Mouse (Mus musculus) neural tube, embryonic 13.5 days (tissue): Measurements from ENCODE around the gene Ifng. TPM values are rescaled to one million over a fixed set of nuclear protein-coding genes. Genes with fewer than 3 reads are reported as not detected.
"Not testable (repeated sequence)": the region's sequence is repeated elsewhere in the genome, so short reads cannot be mapped to it uniquely, and the experiment has no call there.

ENCODE experiments used
- ATAC-seq: fragments of 200-750 bp; cut with Nextera tagmentation; 2 replicates; pipeline ENCODE4 v1.8.0; 2017; ENCODE audit warnings: low read depth, mild to moderate bottlenecking, moderate TSS enrichment, moderate library complexity
- H3K27ac ChIP-seq: fragments of 300-500 bp; sonication (generic); replicated peaks from 2 replicates; pipeline ENCODE4 v1.5.1; 2015; ENCODE audit warnings: moderate library complexity, mild to moderate bottlenecking, inconsistent platforms
- H3K27me3 ChIP-seq: fragments of 300-500 bp; sonication (generic); 2 replicates; pipeline ENCODE4 v1.6.1; 2015; ENCODE audit warnings: mild to moderate bottlenecking, inconsistent platforms
- H3K36me3 ChIP-seq: fragments of 300-500 bp; sonication (generic); 2 replicates; pipeline ENCODE4 v1.6.1; 2015; ENCODE audit warnings: mild to moderate bottlenecking, inconsistent platforms
- H3K4me1 ChIP-seq: fragments of 300-500 bp; sonication (generic); replicated peaks from 2 replicates; pipeline ENCODE4 v1.6.1; 2015; ENCODE audit warnings: inconsistent platforms
- H3K4me2 ChIP-seq: fragments of 300-500 bp; sonication (generic); 2 replicates; pipeline ENCODE4 v1.6.1; 2015; ENCODE audit warnings: inconsistent platforms, mild to moderate bottlenecking, moderate library complexity
- H3K4me3 ChIP-seq: fragments of 300-500 bp; sonication (generic); 2 replicates; pipeline ENCODE4 v1.5.1; 2015; ENCODE audit warnings: mild to moderate bottlenecking, inconsistent platforms
- H3K9ac ChIP-seq: fragments of 300-500 bp; sonication (generic); 2 replicates; pipeline ENCODE4 v1.6.1; 2015; ENCODE audit warnings: moderate library complexity, mild to moderate bottlenecking, inconsistent platforms
- H3K9me3 ChIP-seq: fragments of 300-500 bp; sonication (generic); 2 replicates; pipeline ENCODE4 v1.6.1; 2016; ENCODE audit warnings: inconsistent platforms
- WGBS: fragments of 180-500 bp; shearing (Covaris S2); methylation state at CpG from one replicate; pipeline ENCODE4 v1.1.7; 2015; 5-methylcytosine and 5-hydroxymethylcytosine counted together
- polyA plus RNA-seq: library from polyadenylated mRNA; unstranded; fragments of >200 nt; fragmentation: Nextera tagmentation; extraction: Ambion mirVana; gene quantifications from 2 replicates; pipeline ENCODE4 v1.2.1, GENCODE M21; 2015

The Ifng gene
- polyA plus RNA-seq, 1 experiment from 2014 or later: not detected

DNA sequence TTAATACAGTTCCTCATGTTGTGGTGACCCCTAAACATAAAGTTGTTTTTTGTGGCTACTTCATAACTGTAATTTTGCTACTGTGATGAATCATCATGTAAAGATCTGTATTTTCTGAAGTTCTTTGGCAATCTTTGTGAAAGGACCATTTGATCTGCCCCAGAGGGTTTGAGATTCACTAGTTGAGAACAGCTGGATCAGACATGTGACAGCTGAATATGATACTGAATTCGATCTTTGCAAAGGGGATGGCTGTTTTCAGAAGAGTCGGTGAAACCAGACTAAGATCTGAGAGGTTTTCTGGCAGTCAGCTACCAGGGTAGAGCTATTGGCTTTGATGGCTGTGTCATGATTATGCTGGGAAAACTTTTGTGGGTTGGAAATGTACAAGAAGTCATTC is 10.9 kb downstream of the Ifng start:
- ATAC-seq: no peak
- Histone ChIP-seq H3K4me3 (no peak overlapping the region), H3K9me3 (no peaks in the 10 kb centered on the region), H3K4me2 (no peak overlapping the region), H3K9ac (no peak overlapping the region), H3K36me3 (no peaks in the 10 kb centered on the region), H3K27me3 (no peaks in the 10 kb centered on the region), H3K4me1 (no peaks in the 10 kb centered on the region), H3K27ac (no peak overlapping the region)
- WGBS: 85% methylated on average over 2 of the region's 2 CpGs

DNA sequence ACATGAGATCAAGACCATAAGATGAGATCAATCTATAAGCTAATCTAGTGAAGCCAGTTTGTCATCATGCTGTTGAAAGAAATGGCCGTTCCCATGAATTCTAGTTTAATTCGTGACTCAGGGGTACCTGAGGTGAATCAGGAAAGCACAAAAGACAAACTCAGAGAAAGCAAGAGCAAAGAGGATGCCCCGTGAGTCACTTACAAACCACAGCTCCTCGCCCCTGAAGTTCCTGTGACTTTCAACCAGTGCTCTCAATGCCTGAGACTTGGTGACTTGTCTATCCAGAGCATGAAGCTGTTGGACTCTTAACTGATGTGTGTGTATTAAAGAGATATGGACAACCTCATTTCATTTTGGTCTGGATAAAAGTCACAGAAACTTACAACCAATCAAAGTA is 17.9 kb downstream of the Ifng start:
- Histone ChIP-seq H3K4me3 (no peak overlapping the region), H3K9ac (no peak overlapping the region), H3K4me2 (no peak overlapping the region), H3K27ac (no peak overlapping the region), H3K36me3 (no peaks in the 10 kb centered on the region), H3K27me3 (no peaks in the 10 kb centered on the region), H3K4me1 (no peaks in the 10 kb centered on the region), H3K9me3 (no peaks in the 10 kb centered on the region)
- WGBS: 88% methylated on average over 4 of the region's 4 CpGs
- ATAC-seq: no peak

DNA sequence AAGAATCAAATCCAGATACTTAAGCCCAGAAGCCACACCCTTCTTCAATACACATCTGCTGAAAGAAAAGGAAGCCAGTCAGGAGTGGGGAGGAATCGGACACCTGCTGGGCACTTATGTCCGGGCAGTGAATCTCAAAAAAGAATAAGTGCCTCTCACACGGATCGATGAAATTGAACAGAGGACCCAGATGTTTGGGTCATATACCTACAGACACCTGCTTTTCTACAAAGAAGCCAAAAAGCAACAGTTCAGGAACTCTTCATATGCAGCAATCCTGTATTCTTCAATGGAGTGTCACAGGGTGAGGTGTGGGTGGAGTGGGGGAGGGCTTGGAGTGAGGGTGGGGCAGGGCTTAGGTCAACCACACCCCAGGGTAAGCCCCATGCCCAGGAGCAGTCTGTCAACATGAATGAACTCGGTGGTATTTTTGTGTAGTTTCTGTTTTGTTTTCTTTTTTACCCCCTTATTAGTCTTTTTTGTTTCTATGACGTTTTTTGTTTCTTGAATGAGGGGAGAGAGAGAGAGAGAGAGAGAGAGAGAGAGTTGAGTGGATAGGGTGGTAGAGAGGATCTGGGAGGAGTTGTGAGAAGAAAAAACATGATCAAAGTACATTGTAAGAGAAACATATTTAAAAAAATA is 20.4 kb downstream of the Ifng start:
- Histone ChIP-seq H3K4me3 (no peak overlapping the region), H3K27ac (no peak overlapping the region), H3K4me1 (no peaks in the 10 kb centered on the region), H3K9ac (no peak overlapping the region), H3K4me2 (no peak overlapping the region), H3K27me3 (no peaks in the 10 kb centered on the region), H3K36me3 (no peaks in the 10 kb centered on the region), H3K9me3 (peaks cover 12% of the 10 kb centered on the region; the same call in 1 of the 2 replicates)
- 59% methylated on average over 6 of the region's 6 CpGs for WGBS
- no peak for ATAC-seq

DNA sequence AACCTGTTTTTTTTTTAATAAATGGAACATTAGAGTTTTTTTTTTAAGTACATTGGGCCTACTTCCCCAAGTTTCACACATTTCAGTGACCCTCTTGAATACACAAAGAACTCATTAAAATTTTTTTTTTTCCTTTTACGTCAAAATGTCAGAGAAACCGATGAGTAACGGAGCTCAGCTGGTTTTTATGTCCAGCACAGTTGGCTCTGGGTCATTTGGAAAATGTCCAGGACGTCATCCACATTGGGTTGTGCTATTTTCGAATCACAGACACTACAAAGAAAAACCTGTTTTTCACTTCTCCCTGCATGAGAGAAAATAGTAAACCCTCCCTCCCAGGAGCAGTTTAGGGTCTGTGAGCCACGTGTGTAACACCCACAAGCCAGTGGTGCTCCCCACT is 25.6 kb downstream of the Ifng start:
- Histone ChIP-seq H3K27me3 (no peaks in the 10 kb centered on the region), H3K4me2 (no peak overlapping the region), H3K27ac (no peak overlapping the region), H3K9me3 (peaks cover 12% of the 10 kb centered on the region; the same call in 1 of the 2 replicates), H3K36me3 (no peaks in the 10 kb centered on the region), H3K4me1 (no peaks in the 10 kb centered on the region), H3K4me3 (no peak overlapping the region), H3K9ac (no peak overlapping the region)
- 51% methylated on average over 6 of the region's 6 CpGs for WGBS
- no peak for ATAC-seq

DNA sequence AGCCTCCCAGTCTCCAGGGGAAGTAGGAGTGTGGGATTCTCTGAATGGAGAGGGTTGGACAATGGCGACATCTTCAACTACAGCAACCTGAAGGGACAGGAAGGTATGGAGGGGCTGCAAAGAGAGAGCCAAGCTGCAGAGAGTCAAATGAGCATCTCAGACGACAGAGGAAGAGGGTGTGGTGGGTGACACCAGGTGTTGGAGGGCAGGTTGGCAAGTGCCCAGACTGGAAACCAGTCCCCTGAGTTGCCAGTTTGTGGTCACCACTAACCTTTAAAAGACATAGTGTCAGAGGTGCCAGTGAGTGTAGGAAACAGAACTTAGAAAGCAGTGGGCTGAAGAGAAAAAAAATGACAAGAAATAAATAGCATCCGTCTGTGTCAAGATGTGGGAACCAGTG is 28.2 kb downstream of the Ifng start:
- Histone ChIP-seq H3K9me3 (peaks cover 10% of the 10 kb centered on the region; the same call in 1 of the 2 replicates), H3K27ac (no peak overlapping the region), H3K4me2 (no peak overlapping the region), H3K36me3 (no peaks in the 10 kb centered on the region), H3K4me3 (no peak overlapping the region), H3K27me3 (no peaks in the 10 kb centered on the region), H3K9ac (no peak overlapping the region), H3K4me1 (no peaks in the 10 kb centered on the region)
- ATAC-seq: no peak
- 89% methylated on average over 3 of the region's 3 CpGs for whole genome bisulfite sequencing

DNA sequence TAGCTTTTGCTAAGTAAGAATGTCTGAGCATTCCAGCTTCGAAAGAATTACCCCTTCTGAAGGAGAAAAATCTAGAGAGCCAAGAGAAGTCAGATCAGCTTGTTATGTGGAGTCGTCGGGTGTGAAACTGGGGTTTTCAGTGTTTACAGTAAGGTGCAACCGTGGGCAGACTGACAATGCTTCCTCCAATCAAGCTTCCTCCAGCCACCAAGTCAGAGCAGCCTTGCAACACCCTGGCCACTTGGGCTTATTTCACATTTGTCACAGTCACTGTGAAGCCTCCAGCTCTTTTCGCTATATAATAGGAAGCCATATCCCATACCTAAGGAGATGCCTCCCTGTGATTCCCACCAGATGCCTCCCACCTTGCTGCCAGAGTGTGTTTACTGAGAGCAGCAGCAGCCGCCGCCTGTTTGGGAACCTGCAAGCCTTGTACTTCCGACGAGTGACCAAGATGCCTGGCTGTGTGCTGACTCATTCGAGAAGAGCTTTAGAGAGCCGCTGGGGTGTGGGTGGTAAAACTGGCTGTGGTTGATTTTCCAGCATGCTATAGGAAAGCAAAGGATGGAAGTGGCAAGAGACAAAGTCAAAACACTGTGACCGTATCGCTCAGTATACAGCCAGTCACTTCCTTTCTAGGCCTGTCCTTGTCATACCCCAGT is 29.6 kb downstream of the Ifng start:
- WGBS: 78% methylated on average over 13 of the region's 13 CpGs
- Histone ChIP-seq H3K27ac (no peak overlapping the region), H3K4me3 (no peak overlapping the region), H3K27me3 (no peaks in the 10 kb centered on the region), H3K4me2 (no peak overlapping the region), H3K9me3 (no peaks in the 10 kb centered on the region), H3K4me1 (no peaks in the 10 kb centered on the region), H3K36me3 (no peaks in the 10 kb centered on the region), H3K9ac (no peak overlapping the region)
- no peak for ATAC-seq

DNA sequence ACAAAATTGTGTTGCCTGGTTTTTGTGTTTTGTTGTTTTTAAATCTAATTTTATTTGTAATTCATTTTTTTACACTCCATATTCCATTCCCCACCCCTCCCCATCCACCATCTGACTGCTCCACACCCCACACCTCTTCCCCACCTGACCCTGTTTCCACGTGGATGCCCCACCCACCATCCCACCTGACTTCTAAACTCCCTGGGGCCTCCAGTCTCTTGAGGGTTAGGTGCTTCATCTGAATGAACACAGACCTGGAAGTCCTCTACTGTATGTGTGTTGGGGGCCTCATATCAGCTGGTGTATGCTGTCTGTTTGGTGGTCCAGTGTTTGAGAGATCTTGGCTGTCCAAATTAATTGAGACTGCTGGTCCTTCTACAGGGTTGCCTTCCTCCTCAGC is 32.0 kb downstream of the Ifng start:
- not testable (repeated sequence) for H3K27me3 ChIP-seq, H3K4me3 ChIP-seq, ATAC-seq, H3K4me1 ChIP-seq, H3K4me2 ChIP-seq, H3K9ac ChIP-seq, H3K36me3 ChIP-seq, H3K9me3 ChIP-seq, H3K27ac ChIP-seq
- WGBS: 84% methylated on average over 1 of the region's 1 CpGs

DNA sequence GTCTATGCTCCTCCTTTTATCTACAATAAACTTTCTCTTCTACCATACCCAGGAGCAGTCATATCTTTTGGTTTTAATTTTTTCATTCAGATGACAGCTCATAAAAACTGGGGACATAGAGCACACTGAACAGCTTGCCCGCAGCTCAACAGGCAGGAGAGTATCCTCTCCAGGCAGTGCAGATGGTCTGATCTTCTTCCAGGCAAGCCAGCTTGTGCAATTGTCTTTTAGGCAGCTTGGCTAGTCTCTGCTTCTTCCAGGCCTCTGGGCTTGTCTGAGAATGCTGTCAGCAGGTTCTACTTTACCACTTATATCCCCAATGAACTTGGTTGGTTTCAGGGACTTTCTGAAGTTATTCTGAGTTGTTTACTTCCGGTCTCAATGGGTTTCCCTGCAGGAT is 35.9 kb downstream of the Ifng start:
- Histone ChIP-seq H3K27ac (no peak overlapping the region), H3K27me3 (no peaks in the 10 kb centered on the region), H3K4me3 (no peak overlapping the region), H3K4me1 (no peaks in the 10 kb centered on the region), H3K36me3 (no peaks in the 10 kb centered on the region), H3K9ac (no peak overlapping the region), H3K9me3 (no peaks in the 10 kb centered on the region), H3K4me2 (no peak overlapping the region)
- 90% methylated on average over 2 of the region's 2 CpGs for WGBS
- no peak for ATAC-seq

DNA sequence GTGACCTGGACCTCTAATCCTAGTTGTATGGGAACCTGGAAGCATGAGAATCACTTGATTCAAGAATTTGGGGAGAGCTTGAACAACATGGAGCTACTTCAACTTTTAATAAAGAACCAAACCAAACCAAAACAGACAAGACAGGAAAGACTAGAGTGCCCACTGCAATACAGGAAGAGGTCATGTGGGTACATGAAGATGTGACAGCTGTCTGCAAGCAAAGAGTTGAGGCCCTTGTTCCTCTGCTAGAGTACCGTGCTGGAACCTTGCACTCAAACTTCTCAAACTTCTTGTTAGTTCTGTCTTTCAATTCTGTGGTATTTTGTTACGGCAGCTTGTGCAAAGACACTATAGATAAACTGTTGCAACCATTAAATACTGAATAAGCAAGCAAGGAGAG is 36.5 kb downstream of the Ifng start:
- no peak overlapping the region for H3K4me3 ChIP-seq
- no peak overlapping the region for H3K9ac ChIP-seq
- H3K36me3 ChIP-seq: no peaks in the 10 kb centered on the region
- no peaks in the 10 kb centered on the region for H3K27me3 ChIP-seq
- H3K4me2 ChIP-seq: no peak overlapping the region
- no peak for ATAC-seq
- no peaks in the 10 kb centered on the region for H3K9me3 ChIP-seq
- WGBS: 93% methylated on average over 2 of the region's 2 CpGs
- H3K4me1 ChIP-seq: no peaks in the 10 kb centered on the region
- no peak overlapping the region for H3K27ac ChIP-seq

DNA sequence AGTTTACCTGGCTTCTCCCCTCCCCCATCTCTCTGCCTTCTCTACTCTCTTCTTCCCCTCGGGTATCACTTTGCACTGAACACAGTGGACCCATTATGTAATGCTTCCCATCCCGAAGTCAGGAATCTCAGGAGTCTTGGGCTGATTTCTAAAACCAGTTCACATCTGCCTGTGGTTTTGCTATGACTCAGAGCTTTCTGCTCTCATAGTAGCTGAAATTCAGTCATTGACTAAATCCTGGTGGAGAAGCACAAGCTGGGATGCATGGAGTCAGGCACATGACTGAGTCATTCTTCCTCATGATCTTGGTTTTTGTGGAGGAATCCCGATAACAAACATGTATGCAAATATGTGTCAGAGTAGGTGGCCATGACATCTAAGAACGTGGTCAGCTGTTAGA is 38.4 kb downstream of the Ifng start:
- Histone ChIP-seq H3K4me1 (no peaks in the 10 kb centered on the region), H3K27me3 (no peaks in the 10 kb centered on the region), H3K36me3 (no peaks in the 10 kb centered on the region), H3K9me3 (no peaks in the 10 kb centered on the region), H3K4me3 (no peak overlapping the region), H3K27ac (no peak overlapping the region), H3K4me2 (no peak overlapping the region), H3K9ac (no peak overlapping the region)
- 80% methylated on average over 4 of the region's 4 CpGs for WGBS
- no peak for ATAC-seq

DNA sequence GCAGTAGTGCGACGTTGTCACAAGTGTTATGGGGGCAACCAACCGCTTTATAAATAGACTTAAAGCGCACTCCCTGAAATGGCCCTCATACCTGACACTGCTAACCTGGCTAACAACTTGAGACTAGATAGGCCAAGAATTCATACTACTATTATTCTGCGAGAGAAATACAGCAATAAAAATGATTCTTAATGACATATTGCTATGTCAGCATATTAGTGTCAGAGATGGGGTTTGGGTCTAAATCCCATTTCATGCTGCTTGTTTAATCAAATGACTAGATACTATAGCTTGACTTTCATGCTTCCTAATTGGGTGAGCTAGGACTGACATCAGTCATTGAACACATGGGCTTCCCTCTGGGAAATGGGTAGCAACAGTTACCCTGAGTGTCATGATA is 39.3 kb downstream of the Ifng start:
- Histone ChIP-seq H3K36me3 (no peaks in the 10 kb centered on the region), H3K9ac (no peak overlapping the region), H3K4me3 (no peak overlapping the region), H3K4me2 (no peak overlapping the region), H3K9me3 (no peaks in the 10 kb centered on the region), H3K27ac (no peak overlapping the region), H3K4me1 (no peaks in the 10 kb centered on the region), H3K27me3 (no peaks in the 10 kb centered on the region)
- ATAC-seq: no peak
- WGBS: over 99% methylated on average over 5 of the region's 5 CpGs

DNA sequence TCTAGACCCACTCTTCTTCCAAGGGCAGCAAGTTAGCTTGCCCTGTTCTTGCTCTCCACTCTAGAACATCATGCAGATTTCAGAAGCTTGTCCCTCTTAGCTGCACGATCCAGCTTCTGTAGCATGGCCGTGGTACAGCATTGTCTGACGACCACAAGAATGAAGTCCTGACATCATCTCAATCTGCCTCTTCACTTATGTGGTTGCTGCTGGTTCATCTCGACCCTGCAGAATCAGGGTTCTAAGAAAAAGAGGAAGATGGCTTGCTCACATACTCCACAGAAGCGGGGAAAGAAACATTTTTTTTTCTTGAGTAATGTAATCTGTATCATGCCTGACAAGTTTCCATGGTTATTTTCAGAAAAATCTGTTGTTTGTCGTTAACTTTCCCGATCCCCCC is 39.9 kb downstream of the Ifng start:
- H3K27ac ChIP-seq: no peak overlapping the region
- no peak overlapping the region for H3K4me3 ChIP-seq
- no peak for ATAC-seq
- no peak overlapping the region for H3K9ac ChIP-seq
- no peak overlapping the region for H3K4me2 ChIP-seq
- H3K36me3 ChIP-seq: no peaks in the 10 kb centered on the region
- no peaks in the 10 kb centered on the region for H3K9me3 ChIP-seq
- H3K27me3 ChIP-seq: no peaks in the 10 kb centered on the region
- no peaks in the 10 kb centered on the region for H3K4me1 ChIP-seq
- 89% methylated on average over 7 of the region's 7 CpGs for WGBS

DNA sequence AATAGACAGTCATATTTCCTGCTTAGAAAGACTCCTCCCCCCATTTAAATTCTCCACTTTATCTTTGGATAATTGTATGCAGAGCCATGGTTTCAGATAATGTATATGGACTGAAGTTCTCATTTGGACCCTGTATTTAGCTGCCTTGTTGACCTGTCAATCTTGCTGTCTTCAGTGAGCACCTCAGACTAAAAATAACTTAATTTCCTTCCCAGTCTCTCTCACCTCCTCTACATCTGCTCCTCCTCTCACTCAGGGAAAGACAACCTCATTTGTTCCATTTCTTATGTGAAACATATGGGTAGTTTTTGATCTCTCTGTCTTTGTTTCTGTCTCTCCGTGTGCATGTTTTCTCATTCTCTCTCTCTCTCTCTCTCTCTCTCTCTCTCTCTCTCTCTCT is 53.3 kb downstream of the Ifng start:
- no peak overlapping the region for H3K9ac ChIP-seq
- H3K4me1 ChIP-seq: no peaks in the 10 kb centered on the region
- H3K36me3 ChIP-seq: no peaks in the 10 kb centered on the region
- H3K4me3 ChIP-seq: no peak overlapping the region
- no peaks in the 10 kb centered on the region for H3K27me3 ChIP-seq
- H3K4me2 ChIP-seq: no peak overlapping the region
- 88% methylated on average over 1 of the region's 1 CpGs for WGBS
- H3K27ac ChIP-seq: no peak overlapping the region
- ATAC-seq: no peak
- H3K9me3 ChIP-seq: no peaks in the 10 kb centered on the region
